Mouse (Mus musculus) midbrain, embryonic 11.5 days (tissue): ENCODE measurements around the gene Ibsp. TPM values are rescaled to one million over a fixed set of nuclear protein-coding genes. Genes with fewer than 3 reads are reported as not detected.

Experiments used
- ATAC-seq: fragments of 200-750 bp; cut with Nextera tagmentation; 2 replicates; pipeline ENCODE4 v1.8.0; 2017; ENCODE audit warnings: moderate TSS enrichment, moderate library complexity; ENCODE audit not compliant: low FRiP score
- DNase-seq: peaks from one replicate; pipeline ENCODE4 v3.0.0; 2015; ENCODE audit warnings: low spot score; ENCODE audit errors: missing footprints
- H3K27ac ChIP-seq: fragments of 300-500 bp; sonication (generic); 2 replicates; pipeline ENCODE4 v1.5.1; 2014; ENCODE audit warnings: low read depth, low read length
- H3K27me3 ChIP-seq: fragments of 300-500 bp; sonication (generic); 2 replicates; pipeline ENCODE4 v1.6.1; 2014; ENCODE audit warnings: mild to moderate bottlenecking, low read length, moderate library complexity, mixed read lengths; ENCODE audit not compliant: control insufficient read depth, insufficient read depth
- H3K36me3 ChIP-seq: fragments of 300-500 bp; sonication (generic); 2 replicates; pipeline ENCODE4 v1.6.1; 2014; ENCODE audit warnings: mild to moderate bottlenecking, low read length, moderate library complexity, mixed read lengths; ENCODE audit not compliant: control insufficient read depth, insufficient read depth
- H3K4me1 ChIP-seq: fragments of 300-500 bp; sonication (generic); 2 replicates; pipeline ENCODE4 v1.6.1; 2014; ENCODE audit warnings: low read length; ENCODE audit not compliant: control insufficient read depth, insufficient read depth
- H3K4me2 ChIP-seq: fragments of 300-500 bp; sonication (generic); 2 replicates; pipeline ENCODE4 v1.6.1; 2014; ENCODE audit warnings: mild to moderate bottlenecking, moderate library complexity
- H3K4me3 ChIP-seq: fragments of 300-500 bp; sonication (generic); 2 replicates; pipeline ENCODE4 v1.5.1; 2014; ENCODE audit warnings: low read depth, low read length
- H3K9ac ChIP-seq: fragments of 300-500 bp; sonication (generic); 2 replicates; pipeline ENCODE4 v1.6.1; 2014; ENCODE audit warnings: low read length
- H3K9me3 ChIP-seq: fragments of 300-500 bp; sonication (generic); 2 replicates; pipeline ENCODE4 v1.6.1; 2016; ENCODE audit warnings: low read length; ENCODE audit not compliant: control insufficient read depth
- WGBS: fragments of 180-500 bp; shearing (Covaris S2); extraction: QIAGEN DNeasy Blood & Tissue Kit; methylation state at CpG from one replicate; pipeline ENCODE4 v1.1.7; 2014; 5-methylcytosine and 5-hydroxymethylcytosine counted together
- polyA plus RNA-seq: library from polyadenylated mRNA; unstranded; fragments of >200 nt; fragmentation: Nextera tagmentation; extraction: Ambion mirVana; gene quantifications from 2 replicates; pipeline ENCODE4 v1.2.1, GENCODE M21; 2014

Gene Ibsp
- polyA plus RNA-seq, 1 experiment from 2014 or later, result not detected

GRCm38 (mm10) chr5:104327389-104327788, 28.4 kb downstream of the Ibsp start:
- no peak overlapping the region for H3K4me3 ChIP-seq
- WGBS, result 87% methylated on average over 8 of the region's 8 CpGs
- H3K36me3 ChIP-seq, result no peaks in the 10 kb centered on the region

GRCm38 (mm10) chr5:104327876-104328275, 28.9 kb downstream of the Ibsp start:
- no peaks in the 10 kb centered on the region for H3K36me3 ChIP-seq
- H3K9ac ChIP-seq, result no peak overlapping the region
- no peaks in the 10 kb centered on the region for H3K9me3 ChIP-seq
- H3K27me3 ChIP-seq, result no peaks in the 10 kb centered on the region
- H3K27ac ChIP-seq, result no peak overlapping the region
- no peaks in the 10 kb centered on the region for H3K4me1 ChIP-seq
- DNase-seq (no peak), ATAC-seq (no peak)
- no peak overlapping the region for H3K4me3 ChIP-seq
- no peak overlapping the region for H3K4me2 ChIP-seq

More at GRCm38 (mm10) chr5:104327389-104327788, 28.4 kb downstream of the Ibsp start:
- Histone ChIP-seq H3K27me3 (no peaks in the 10 kb centered on the region), H3K4me2 (no peak overlapping the region), H3K9ac (no peak overlapping the region), H3K9me3 (no peaks in the 10 kb centered on the region), H3K27ac (no peak overlapping the region), H3K4me1 (no peaks in the 10 kb centered on the region)
- DNase-seq, result no peak
- no peak for ATAC-seq

- no peak; the same call in 1 of the 2 replicates for ATAC-seq
- 80% methylated on average over 4 of the region's 4 CpGs for WGBS
These were observed 29.4 kb downstream of the Ibsp start for GRCm38 (mm10) chr5:104328317-104328850.

DNA sequence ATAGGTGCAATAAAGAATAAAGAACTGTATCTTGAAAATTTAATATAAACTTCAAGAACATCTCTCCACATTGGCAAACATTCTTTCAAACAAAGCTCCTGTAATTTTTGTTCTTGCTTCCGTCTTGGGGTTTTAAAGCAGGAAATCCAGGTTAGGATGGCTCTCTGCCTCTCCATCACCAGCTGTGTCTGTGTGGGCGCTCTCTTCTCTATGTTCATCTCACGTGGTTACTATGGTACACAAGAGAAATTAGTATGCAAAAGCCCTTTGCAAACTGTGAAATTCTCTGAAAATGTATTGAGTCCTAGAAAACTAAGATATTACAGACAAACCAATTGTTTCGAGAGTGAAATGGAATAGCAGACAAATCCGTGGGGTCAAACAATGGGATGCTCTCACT, 30.4 kb downstream of the Ibsp start:
- H3K4me2 ChIP-seq, result no peak overlapping the region
- no peaks in the 10 kb centered on the region for H3K36me3 ChIP-seq
- no peaks in the 10 kb centered on the region for H3K9me3 ChIP-seq
- H3K9ac ChIP-seq, result no peak overlapping the region
- no peaks in the 10 kb centered on the region for H3K4me1 ChIP-seq
- DNase-seq (no peak), ATAC-seq (no peak)
- no peaks in the 10 kb centered on the region for H3K27me3 ChIP-seq
- no peak overlapping the region for H3K27ac ChIP-seq
- WGBS, result 83% methylated on average over 5 of the region's 5 CpGs
- no peak overlapping the region for H3K4me3 ChIP-seq

More at GRCm38 (mm10) chr5:104328317-104328850, 29.4 kb downstream of the Ibsp start:
- Histone ChIP-seq H3K9ac (no peak overlapping the region), H3K9me3 (no peaks in the 10 kb centered on the region), H3K4me1 (no peaks in the 10 kb centered on the region), H3K4me2 (no peak overlapping the region), H3K4me3 (no peak overlapping the region), H3K36me3 (no peaks in the 10 kb centered on the region), H3K27ac (no peak overlapping the region), H3K27me3 (no peaks in the 10 kb centered on the region)
- DNase-seq, result no peak

DNA sequence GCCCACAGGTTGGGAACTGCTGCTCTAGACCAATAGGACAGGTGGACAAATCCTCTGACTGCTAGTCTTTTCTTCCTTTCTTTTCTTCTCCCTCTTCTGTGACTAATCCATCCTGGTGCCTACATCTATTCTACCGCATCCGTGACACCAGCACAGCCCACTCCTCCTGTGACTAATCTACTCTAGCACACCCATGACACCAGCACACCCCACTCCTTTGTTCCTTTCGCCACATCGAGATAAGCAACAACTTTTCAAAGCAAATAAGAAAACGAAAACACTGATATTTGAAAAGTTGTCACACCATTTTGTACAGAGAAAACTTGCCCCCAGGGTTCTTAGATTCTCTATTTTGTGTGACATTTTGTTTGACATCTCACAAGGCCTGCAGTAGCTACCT, 31.1 kb downstream of the Ibsp start:
- H3K4me1 ChIP-seq, result no peaks in the 10 kb centered on the region
- DNase-seq (peak; percentile 83), ATAC-seq (no peak; the same call in 1 of the 2 replicates)
- H3K9ac ChIP-seq, result no peak overlapping the region
- no peaks in the 10 kb centered on the region for H3K9me3 ChIP-seq
- H3K36me3 ChIP-seq, result no peaks in the 10 kb centered on the region
- H3K27me3 ChIP-seq, result no peaks in the 10 kb centered on the region
- H3K4me2 ChIP-seq, result no peak overlapping the region
- H3K4me3 ChIP-seq, result no peak overlapping the region
- no peak overlapping the region for H3K27ac ChIP-seq
- 67% methylated on average over 5 of the region's 5 CpGs for WGBS

GRCm38 (mm10) chr5:104332296-104332695, 33.3 kb downstream of the Ibsp start:
- 78% methylated on average over 3 of the region's 3 CpGs for WGBS

GRCm38 (mm10) chr5:104333231-104333640, 34.3 kb downstream of the Ibsp start:
- H3K4me1 ChIP-seq, result no peaks in the 10 kb centered on the region
- no peak overlapping the region for H3K4me3 ChIP-seq
- H3K36me3 ChIP-seq, result no peaks in the 10 kb centered on the region
- WGBS, result 53% methylated on average over 7 of the region's 7 CpGs
- DNase-seq (peak; percentile 94), ATAC-seq (peak; percentile 70)
- no peaks in the 10 kb centered on the region for H3K9me3 ChIP-seq
- H3K27ac ChIP-seq, result no peak overlapping the region
- no peak overlapping the region for H3K9ac ChIP-seq
- no peak overlapping the region for H3K4me2 ChIP-seq
- H3K27me3 ChIP-seq, result no peaks in the 10 kb centered on the region

More at GRCm38 (mm10) chr5:104332296-104332695, 33.3 kb downstream of the Ibsp start:
- no peak for ATAC-seq
- H3K27me3 ChIP-seq, result no peaks in the 10 kb centered on the region
- peak; percentile 74 for DNase-seq
- no peaks in the 10 kb centered on the region for H3K9me3 ChIP-seq
- no peak overlapping the region for H3K27ac ChIP-seq
- H3K4me3 ChIP-seq, result no peak overlapping the region
- H3K36me3 ChIP-seq, result no peaks in the 10 kb centered on the region
- H3K4me1 ChIP-seq, result no peaks in the 10 kb centered on the region
- H3K4me2 ChIP-seq, result no peak overlapping the region
- H3K9ac ChIP-seq, result no peak overlapping the region

DNA sequence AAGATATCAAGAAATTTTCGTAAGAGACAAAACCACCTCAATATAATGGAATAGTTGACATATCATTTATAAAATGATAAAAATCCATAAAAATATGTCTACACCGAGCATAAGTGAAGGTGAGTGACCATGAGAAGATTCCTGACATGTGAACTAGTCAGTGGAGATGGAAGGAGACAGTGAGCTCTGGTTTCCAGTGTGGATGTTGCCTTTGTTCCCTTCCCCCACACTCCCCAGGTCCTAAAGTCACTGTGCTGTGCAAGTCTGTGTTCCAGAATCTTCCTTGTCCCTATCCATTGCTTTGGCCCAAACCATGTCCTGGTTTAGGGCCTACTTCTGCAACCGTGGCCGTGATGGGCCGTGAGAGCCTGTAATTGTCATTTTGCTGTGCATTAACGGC, 34.7 kb downstream of the Ibsp start:
- 82% methylated on average over 6 of the region's 6 CpGs for WGBS
- Histone ChIP-seq H3K9ac (no peak overlapping the region), H3K36me3 (no peaks in the 10 kb centered on the region), H3K4me3 (no peak overlapping the region), H3K27ac (no peak overlapping the region), H3K4me1 (no peaks in the 10 kb centered on the region), H3K27me3 (no peaks in the 10 kb centered on the region), H3K9me3 (no peaks in the 10 kb centered on the region), H3K4me2 (no peak overlapping the region)
- DNase-seq (peak; percentile 84), ATAC-seq (peak; percentile 56)

GRCm38 (mm10) chr5:104334516-104334915, 35.5 kb downstream of the Ibsp start:
- no peak overlapping the region for H3K4me2 ChIP-seq
- no peak overlapping the region for H3K27ac ChIP-seq
- H3K9ac ChIP-seq, result no peak overlapping the region
- WGBS, result 89% methylated on average over 14 of the region's 14 CpGs
- no peaks in the 10 kb centered on the region for H3K27me3 ChIP-seq
- H3K4me3 ChIP-seq, result no peak overlapping the region
- DNase-seq (no peak), ATAC-seq (no peak)
- H3K4me1 ChIP-seq, result no peaks in the 10 kb centered on the region
- no peaks in the 10 kb centered on the region for H3K9me3 ChIP-seq
- no peaks in the 10 kb centered on the region for H3K36me3 ChIP-seq
